Mouse (Mus musculus) monocyte, adult 5-6 weeks (primary cell): ENCODE measurements around the gene Mfn2. TPM values are rescaled to one million over a fixed set of nuclear protein-coding genes. Genes with fewer than 3 reads are reported as not detected.
A peak's percentile ranks its signal among the peaks of the same experiment; 100 is the strongest.

Source experiments
- ATAC-seq: fragments of 153-309, 156-312 bp; replicated peaks from 2 replicates; pipeline ENCODE4 v1.8.0; 2017; ENCODE audit warnings: mild to moderate bottlenecking; ENCODE audit not compliant: low TSS enrichment, insufficient number of reproducible peaks, severe bottlenecking, poor library complexity, low FRiP score
- total RNA-seq: library from RNA; stranded (forward); fragments of 200-1000, 200-491, 200-594 nt; gene quantifications from 3 replicates; pipeline ENCODE4 v1.2.3, GENCODE M21; 2017

The Mfn2 gene
- total RNA-seq: 12.1 to 32.5 TPM (median 24.6 TPM) in 3 replicates

DNA sequence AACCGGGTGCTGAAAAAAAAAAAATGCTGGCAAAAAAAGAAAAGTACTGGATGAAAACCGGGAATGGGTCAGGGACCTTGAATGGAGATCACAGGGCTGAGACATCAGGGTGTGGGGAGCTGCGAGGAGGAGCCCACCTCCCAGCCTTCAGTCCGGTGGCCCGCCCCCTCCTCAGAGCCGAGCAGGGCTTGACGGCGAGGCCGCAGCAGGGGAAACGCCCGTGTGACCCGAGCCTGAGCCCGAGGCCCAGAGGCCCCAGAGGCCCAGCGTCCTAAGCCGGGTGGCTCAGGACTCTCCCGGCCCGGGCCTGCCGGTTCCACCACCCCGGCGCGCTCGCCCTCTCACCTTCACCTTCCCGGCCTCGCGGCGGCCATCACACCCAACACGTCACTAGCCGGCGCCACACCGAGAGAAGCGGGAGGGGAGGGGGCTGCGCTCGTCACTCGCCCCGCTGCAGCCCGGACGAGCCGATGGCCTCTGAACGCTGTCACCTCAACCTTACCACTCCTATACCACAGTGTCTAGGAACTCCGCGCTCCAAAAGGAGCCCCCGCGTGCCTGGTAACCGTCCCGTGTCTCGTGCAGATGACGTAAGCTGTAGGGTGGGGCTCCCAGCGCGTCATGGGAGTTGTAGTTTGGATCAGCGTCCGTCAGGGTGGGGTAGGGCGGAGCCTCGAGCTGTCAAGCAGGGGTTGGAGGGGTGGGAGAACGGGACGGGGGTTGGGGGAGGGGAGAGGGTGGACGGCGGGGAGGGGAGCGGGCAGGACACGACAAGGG is at the start of gene Mfn2:
TSS of gene Mfn2 (minus strand) at position 392 of the 777 bp plus-strand sequence.
- peak; percentile 89 for ATAC-seq

DNA sequence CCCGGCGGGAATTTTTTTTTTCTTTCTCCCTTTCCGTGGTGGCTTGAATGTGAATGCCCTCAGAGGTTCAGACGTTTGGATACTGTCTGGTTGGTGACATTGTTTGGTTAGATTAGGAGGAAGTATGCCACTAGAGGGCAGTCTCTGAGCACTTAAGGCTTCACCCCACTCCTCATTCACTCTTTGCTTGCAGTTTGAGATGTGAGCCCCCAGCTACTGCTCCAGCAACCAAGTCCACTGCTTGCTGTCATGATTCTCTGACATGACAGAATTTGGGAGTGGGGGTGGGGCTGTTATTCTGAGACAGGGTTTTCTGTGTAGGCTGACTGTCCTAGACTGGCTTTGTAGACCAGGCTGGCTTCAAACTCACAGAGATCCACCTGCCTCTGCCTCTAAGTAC is 49.1 kb upstream of the Mfn2 start:
- ATAC-seq: peak; percentile 63

DNA sequence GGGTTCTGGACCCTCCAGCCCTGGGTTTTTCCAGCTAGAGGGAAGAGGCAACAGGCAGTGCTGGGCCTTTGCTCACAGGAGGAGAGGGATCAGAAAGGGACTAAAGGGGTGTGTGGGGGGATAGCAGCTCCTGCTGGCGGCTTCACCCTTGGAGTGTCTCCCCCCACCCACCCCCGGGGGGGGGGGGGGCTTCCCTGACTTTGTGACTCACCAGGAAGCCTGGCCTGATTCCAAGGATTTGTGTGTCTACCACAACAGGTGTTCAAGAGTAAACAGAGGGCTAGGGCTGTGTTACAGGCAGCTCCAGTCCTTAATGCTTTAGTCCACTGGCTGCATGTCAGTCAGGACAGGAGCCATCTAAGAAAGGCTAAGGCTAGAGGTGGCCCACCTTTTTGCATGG is 43.0 kb upstream of the Mfn2 start:
- ATAC-seq: no peak

DNA sequence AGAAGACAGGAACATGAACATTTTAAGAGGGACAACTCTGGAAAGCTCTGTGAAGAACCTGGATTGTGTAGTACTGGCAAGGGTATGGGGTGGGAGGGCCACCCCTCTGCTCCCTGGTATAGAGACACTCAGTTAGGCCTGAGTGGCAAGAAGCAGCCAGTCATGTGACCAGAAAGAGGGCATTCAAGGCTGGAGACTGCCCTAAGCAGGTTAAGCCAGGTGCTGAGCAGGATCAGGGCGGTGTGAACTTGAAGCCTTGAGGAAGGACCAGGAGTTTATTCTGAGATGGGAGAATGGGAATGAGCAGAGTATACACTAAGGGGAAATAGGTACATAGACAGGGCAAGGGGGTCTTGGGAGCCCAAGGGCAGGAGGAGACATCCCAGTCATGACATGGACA is 38.5 kb upstream of the Mfn2 start:
- no peak for ATAC-seq

DNA sequence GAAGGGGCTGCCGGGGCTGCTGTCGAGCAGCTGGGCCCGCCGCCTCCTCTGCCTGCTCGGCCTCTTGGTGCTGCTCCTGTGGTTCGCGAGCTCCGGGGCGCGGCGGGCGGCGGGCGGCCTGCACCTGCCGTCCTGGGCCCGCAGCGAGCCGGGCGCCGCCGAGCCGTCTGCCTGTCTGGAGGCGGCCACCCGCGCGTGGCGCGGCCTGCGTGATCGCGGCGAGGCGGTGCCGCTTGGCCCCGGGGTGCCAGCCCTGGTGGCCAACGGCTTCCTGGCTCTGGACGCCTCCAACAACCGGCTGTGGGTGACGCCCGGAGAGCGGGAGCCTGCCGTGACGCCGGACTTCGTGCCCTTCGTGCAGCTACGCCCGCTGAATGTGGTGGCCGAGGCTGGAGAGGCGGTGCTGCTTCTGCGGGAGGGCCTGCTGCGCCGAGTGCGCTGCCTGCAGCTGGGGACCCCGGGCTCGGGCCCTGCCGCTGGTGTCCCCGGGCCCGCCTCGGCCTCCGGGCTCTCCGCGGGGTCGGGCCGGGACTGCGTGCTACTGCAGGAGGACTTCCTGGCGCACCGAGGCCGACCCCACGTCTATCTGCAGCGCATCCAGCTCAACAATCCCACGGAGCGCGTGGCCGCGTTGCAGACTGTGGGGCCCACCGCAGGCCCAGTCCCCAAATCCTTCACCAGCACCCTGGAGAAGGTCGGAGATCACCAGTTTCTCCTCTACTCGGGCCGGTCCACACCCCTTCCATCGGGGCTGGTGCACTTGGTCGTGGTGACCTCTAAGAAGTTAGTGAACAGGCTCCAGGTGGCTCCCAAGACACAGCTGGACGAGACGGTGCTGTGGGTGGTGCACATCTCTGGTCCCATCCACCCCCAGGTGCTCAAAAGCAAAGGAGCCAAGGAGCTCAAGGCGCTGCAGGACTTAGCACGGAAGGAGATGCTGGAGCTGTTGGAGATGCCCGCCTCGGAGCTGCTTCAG is 36.8 kb upstream of the Mfn2 start:
- no peak for ATAC-seq

DNA sequence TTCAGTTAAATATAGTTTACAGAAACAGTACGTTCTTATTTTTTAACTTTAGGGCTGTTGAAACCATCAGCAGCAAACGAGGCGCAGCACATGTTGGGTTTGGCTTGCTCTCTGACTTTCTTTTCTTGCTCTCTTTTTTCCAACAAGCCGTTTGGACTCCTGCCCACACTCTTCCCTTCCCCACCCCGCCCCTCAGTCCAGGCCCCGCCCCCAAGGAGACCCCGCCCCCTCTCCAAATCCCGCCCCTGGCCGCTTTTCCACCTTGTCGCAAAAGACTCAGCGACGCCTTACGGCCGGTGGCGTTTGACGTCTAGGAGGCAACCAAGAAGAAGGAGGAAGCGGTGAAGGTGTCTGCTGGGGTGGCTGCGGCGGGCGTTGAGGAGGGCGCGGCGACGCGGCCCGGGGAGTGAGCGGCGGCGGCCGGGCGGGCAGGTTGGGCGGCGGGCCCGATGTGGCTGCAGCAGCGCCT is 36.1 kb upstream of the Mfn2 start, which contains the start of gene 2510039O18Rik:
TSS of gene 2510039O18Rik (plus strand) at position 320 of the 469 bp plus-strand sequence.
- ATAC-seq: peak; percentile 86

DNA sequence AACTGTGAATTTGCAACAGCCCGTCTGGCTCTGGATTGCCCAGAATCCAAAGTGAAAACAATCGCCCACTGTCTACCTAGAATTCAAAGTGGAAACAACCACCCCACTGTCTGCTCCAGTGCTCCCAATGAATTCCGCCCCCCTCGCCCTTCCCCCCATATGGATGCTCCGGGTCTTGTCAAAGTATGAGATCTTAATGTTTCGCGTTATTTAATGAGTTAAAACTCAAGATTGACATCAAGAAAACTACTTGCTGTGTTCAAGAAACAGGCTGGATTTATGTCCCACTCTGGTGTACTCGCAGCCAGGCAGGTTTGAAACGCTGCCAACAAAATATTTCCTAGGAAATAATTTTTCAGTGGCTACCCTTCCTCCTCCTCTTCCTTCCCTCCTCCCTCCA is 35.6 kb upstream of the Mfn2 start:
- ATAC-seq: no peak

DNA sequence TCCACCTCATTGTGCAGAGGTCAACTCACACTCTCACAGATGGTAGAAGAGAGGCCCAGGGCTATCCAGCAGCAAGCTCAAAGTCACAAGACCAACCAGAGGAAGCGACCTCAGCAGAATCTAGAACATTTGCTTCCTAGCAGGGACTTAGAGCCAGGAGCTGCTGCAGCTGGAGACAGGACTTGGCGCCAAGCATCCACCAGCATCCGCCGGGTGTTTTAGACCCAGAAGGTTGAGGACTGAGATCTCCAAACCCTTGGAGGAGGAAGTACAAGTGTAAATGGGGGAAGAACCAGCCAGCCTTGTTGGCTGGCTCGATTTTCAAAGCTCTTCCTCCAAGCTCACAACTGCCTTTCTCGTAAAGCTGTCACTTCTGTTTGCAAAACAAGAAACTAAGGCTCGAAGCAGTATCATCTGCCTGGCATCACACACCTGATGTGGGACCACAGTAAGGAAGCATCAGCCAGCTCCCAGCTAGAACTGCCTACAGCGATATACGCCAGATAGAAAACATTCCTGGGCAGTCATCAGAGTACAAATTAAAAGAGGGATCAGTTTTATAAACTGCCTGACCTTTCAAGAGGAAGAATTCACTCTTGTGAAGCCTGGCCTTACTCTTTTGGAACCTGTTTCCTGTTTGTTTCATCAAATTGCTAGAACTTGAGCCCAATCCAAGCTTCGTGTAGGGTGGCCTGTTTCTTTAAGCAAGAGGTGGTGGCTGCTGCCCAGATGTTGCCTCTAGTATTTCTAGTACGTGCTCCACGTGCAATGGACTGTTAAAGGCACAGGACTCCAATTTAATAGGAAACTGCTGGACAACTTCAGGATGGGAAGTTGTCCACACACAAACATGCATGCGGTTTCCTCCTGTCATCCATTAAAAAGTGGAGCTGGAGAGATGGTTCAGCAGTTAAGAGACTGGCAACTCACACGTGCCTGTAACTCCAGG is 33.9 kb upstream of the Mfn2 start:
- ATAC-seq: no peak

DNA sequence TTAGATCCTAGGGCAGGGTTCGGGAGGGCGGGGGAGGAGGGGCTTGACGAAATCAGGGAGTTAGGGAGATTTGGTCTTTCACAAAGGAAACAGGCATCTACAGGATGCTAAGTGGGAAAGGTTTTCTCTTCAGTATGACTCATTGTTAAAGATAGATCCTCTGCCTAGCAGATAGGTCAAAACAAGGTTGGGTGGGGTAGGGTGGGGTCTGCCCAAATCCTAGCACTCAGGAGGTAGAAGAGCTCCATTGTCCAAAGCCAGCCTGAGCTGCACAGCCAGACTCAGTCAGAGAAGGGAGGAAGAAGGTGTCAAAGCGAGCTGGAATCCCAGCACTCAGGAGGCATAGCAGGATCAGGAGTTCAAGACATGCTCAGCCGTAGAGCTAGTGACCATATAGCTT is 33.0 kb upstream of the Mfn2 start:
- ATAC-seq: no peak

DNA sequence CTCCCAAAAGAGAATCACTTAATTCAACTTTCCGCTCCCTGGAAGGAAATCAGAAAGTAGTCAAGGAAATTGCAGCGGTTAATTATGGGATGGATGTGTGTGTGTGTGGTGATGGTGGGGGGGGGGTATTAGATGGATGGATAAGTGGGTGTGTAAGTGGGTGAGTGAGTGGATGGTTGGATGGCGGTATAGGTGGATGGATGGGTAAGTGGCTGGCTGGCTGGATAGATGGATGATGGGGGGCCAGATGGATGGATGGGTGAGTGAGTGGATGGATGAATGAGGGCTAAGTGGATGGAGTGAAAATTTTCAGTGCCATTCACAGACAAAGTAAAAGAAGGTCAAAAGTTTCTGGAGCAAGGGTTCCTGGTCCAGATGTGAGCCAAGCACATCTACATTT is 32.5 kb upstream of the Mfn2 start:
- no peak for ATAC-seq

DNA sequence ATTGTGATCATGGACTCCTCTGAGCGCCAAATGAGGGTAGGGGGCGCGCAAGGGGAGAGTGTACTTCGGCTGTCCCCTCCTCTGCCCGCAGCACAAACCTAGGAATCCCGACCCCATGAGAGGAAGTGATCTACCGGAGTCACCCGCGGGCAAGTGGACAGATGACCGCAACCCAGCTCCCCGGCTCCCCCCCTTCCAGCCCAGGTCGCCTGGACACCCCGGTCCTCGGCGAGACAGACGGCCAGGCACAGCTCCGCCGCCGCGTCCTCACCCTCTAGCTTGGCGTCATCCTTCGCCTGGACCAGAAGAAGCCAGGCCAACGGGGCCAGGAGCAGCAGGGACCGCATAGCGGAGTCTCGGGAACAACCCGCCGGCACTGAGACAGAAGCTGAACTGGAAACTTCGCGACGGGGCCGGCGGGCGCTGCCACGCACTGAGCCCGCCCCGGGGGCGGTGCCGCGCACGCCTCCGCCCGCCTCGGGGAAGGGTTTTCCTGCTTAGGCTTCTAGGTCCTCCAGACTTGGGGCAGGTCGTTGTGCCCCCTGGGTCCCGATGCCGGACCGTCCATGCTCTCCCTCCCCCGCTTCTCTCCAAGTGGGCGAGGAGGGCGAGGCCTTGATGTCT is 31.9 kb upstream of the Mfn2 start, which contains the start of gene Plod1:
TSS of gene Plod1 (minus strand) at position 437 of the 624 bp plus-strand sequence.
- ATAC-seq: peak; percentile 19; the same call in 1 of the 2 replicates

DNA sequence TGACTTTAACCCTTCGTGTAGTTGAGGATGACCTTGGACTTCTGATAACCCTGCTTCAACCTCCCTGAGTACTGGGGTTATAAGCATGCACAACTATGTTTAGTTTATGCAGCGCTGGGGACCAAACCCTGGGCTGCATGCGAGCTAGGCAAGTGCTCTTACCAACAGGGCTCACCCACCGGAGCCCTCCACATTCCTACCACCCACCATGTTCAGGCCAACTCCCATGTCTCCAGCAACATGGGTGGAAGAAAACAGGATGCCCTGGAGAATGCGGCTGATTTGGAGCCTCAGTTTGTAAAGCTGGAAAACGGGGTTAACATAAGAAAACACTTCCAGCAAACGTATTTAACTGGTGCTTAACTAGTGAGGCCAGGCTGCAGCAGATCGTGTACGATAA is 31.4 kb upstream of the Mfn2 start:
- ATAC-seq: no peak

DNA sequence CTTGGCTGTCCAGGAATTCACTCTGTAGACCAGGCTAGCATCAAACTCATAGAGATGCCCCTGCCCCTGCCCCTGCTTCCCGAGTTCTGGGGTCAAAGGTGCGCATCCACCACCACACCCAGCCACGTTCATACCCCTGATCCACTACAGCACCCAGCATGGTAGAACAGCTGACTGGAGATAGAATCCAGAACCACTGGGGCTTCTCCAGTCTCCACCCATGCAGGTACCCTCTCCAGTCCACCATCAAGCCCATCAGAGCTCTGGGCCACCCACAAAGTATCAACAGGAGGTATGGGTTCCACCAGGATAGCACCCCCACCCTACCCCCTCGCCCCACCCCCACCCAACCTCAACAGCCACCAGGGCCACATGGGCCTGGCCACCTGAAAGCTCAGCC is 30.1 kb upstream of the Mfn2 start:
- no peak for ATAC-seq

DNA sequence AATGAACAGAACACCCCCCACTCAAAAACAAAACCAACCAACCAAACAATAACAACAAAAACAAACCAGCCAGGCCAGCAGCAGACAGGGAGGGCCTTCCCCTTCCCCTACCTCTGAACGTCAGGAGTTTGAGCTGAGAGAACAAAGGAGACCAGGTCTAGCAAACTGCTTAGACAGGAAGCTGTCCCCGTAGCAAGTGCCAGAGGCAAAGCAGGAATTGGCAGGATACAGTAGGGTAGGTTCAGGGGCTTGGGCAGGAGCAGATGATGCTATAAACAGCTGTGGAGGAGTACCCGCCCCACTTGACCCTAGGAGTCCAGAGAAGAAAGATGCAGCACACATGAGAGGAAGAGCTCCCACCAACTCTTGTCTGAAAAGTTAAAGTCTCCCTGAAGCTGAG is 29.6 kb upstream of the Mfn2 start:
- no peak for ATAC-seq

DNA sequence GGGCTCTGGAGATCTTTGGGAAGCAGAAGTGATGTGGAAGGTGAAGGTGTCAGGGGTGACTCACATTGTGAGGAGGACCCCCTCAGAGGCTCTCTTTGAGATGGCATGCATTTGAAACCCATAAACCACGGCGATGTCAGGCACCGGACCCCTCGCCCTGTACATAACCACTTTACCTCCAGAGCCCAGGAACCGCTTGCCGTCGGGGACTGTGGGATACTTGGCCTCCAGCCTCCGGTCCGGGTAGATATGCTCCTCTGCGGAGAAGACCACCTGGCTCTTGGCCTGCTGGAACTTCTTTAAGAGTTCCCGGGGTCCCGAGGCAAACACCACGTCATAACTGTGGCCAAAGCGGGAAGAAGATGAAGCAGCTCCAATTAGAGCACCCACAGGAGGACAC is 26.4 kb upstream of the Mfn2 start:
- ATAC-seq: no peak

DNA sequence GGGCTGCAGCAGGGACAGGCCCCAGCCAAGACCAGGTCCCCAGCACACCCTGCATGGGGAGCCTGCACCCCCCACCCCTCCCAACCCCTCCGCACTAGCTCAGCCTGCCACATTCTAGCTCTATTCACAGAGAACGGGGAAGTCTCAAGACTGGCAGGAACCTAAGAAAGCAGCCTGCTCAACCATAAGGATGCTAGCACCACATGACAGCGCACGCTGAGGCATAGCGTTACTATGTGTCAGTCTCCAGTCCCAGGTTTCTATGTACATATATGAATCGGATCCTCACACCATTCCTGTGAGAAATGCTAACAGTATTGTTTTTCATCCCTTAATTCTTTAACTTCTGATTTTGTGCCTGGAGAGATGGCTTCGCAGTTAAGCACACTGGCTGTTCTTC is 24.0 kb upstream of the Mfn2 start:
- no peak for ATAC-seq

DNA sequence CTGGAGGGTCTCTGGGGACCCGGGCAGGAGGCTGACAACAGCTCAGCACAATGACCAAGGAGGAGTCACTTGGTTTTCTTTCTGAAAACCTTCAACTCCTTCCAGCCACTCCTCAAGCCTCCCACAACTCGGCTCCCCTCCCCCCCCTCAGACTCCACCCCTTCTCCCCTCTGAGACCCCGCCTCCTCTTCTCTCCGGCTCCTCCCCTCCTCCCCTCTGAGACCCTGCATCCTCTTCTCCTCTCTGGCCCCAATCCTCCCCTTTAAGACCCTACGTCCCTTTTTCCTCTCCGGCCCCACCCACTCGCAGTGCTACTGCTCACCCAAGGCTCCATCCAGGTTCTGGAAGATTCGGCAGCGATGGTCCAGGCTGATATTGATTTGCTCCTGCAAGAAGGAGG is 23.6 kb upstream of the Mfn2 start:
- no peak for ATAC-seq

DNA sequence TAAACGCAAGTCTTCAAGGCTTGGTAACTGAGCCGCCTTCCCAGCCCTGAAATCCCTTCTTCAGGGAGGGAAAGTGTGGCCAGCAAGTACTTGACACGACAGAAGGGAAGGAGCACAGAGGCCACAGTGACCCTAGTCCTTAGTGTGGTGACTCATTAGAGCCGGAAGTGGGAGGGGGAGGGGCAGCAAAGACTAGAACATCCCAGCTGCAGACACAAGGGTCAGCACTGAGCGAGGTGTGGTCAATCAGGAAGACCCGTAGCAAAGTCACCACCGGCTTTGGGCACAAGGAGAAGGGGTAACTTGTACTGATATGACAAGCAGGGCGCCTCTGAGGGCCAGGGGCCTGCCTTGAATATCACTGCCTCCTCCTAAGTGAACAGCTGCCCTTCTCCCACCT is 23.2 kb upstream of the Mfn2 start:
- no peak for ATAC-seq
